Mouse (Mus musculus): ENCODE data around the gene Smad6.

The Smad6 gene

GRCm38 (mm10) chr9:63959129-63959932 lies 62.5 kb downstream of the Smad6 start:
- DNase-seq, result no peak

DNA sequence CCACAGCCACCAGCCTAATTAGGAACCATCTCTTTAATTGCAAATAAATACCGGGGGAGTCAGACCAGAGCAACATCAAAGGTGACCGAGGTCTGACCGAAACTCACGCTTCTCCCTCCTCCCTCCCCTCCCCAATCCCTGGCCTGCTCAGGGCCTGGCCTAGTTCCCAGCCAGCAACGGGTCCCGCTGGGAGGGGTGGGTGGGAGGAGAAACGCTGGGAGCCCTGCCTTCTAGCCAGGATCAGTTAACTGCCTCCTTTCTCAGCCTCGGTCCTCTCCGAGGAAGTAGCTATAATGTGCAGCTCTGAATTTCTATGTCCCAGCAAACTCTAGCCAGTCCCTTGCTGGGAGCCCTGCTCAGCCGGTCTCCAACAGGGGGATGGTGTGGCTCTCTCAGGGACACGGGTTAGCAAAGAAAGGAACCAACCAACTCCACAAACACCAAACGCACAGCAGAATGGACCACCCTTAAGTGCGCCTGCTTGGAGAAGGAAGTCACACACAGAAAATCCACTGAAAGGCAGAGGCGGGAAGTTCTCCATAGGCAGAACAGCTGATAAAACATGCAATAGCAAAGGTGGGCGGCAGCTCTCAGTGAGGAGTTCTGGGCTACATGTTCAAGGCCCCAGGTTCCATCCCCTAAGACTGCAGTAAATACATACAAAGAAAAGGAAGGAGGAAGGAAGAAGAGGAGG lies 63.4 kb downstream of the Smad6 start:
- no peak for DNase-seq

DNA sequence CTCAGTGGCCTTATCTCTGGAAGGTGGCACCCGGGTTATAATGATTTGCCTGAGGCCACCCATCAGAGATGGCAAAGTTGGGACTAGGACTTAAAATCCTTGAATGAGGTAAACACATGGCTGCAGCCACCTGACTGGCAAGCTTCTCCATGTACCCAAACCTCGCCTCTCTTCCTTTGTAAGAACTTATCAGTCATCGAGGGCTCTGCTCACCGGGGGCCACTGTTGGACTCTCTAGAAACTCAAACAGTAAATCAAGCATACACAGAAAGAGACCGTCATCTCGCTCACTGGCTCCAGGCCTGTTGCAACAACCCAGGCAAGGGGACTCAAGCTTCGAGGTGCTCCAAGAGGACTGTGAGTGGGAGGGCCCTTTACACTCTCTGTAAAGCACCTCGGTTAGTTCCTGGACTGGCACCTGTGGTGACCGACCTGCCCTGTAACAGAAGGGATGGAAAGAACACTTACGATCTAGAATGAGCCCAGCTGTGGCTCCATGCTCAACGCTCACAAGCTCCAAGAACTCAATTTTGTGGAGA lies 64.1 kb downstream of the Smad6 start:
- DNase-seq, result no peak

- DNase-seq, result peak; percentile 47
These were observed 65.8 kb downstream of the Smad6 start for GRCm38 (mm10) chr9:63956052-63956451.

- no peak for DNase-seq
These were observed 68.2 kb downstream of the Smad6 start for GRCm38 (mm10) chr9:63953691-63954090.

GRCm38 (mm10) chr9:63952591-63952990 lies 69.3 kb downstream of the Smad6 start:
- DNase-seq, result no peak

DNA sequence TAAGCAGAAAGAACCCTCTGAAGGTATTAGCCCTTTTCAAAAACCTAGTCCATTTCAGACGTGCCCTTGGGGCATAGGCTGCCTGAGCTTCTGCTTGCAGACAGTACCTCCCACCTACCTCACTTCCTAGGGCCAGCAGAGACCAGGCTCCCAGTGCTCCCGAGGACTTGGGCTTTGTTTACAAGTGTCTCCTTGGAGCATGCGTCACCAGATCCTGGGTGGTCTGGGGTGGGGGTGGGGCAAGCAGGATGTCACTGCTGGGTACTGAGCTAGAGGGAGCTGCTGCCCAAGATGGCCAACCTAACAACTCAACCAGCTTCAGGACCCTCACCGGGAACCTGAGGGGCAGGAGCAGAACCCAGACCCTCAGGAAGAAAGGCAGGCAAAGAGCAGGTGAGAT lies 71.5 kb downstream of the Smad6 start:
- no peak for DNase-seq

DNA sequence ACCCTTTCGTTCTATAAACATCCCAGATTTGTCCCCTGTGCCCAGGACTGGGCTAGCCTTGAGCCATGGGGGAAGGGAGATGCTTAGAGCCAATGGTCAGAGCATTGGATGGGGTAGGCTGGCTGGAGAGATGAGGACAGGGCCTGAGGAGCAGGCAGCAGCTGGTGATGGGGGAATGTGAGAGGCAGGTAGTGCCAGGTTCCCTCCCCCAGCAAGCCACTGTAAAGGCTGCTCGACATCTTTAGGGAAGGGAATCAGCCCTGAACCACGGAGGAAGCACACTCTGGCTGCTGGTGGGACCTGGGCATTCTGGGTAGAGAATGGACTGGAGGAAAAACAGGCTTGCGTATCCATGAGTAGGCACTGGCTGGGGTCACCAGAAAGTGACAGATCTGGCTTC lies 72.5 kb downstream of the Smad6 start:
- no peak for DNase-seq

- no peak for DNase-seq
These were observed 79.3 kb downstream of the Smad6 start for GRCm38 (mm10) chr9:63942608-63942982.

- no peak for DNase-seq
These were observed 79.9 kb downstream of the Smad6 start for GRCm38 (mm10) chr9:63941747-63942607.

GRCm38 (mm10) chr9:63936256-63936655 lies 85.6 kb downstream of the Smad6 start:
- DNase-seq, result no peak

DNA sequence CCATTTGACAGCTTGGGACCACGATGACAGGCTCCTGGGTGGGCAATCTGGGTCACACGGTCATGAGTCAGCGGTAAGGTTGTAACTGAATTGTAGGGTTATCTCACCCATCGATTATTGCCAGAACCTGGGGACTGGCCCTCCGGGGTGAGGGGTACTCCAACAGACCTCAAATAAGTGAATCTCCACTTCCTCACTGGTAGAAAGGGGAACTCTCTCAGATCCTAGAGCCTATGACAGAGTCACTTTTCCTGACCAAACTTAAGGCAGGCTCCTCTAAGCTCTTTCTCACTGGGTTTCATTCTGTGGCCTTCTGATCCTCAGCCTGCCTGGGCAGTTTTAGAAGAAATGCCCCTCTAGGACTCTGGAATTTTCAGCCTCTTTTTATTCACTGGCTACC lies 88.8 kb downstream of the Smad6 start:
- no peak for DNase-seq

DNA sequence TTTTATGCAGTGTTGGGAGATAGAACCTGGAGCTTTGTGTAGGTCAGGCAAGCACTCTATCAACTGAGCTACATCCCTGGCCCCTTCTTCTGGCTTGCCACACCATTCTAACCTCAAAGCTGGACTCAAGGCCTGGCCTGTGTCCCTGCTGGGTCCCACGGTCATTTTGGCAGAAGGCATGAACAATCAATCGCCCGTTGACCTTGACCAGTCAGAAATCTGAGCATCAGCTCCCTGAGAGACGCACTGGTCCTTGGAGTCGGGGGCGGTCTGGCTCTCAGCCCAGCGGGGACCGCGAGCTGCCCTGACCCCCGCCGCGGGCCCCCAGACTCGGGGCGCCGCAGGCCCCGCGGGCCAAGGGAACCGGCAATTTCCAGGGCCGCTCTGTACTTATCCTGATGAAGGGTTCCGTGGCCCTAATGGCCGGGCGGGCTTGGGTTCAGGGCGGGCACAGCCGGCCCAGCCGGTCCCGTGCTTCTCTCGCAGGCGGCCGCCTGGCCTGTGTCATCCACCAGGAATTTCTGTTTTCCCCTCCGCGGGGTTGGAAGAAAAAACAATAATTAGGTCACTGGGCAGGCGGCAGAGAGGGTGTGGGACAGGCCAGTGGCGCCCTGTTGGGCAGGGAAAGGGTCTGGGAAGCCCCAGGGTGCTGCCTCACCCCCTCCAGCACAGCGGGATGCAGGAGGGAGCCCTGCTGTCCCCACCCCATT lies 94.4 kb downstream of the Smad6 start:
- peak; percentile 28 to 36 for DNase-seq

- no peak for DNase-seq
These were observed 95.5 kb downstream of the Smad6 start for GRCm38 (mm10) chr9:63926377-63926776.

- DNase-seq, result no peak
These were observed 98.6 kb downstream of the Smad6 start for GRCm38 (mm10) chr9:63923190-63923717.

DNA sequence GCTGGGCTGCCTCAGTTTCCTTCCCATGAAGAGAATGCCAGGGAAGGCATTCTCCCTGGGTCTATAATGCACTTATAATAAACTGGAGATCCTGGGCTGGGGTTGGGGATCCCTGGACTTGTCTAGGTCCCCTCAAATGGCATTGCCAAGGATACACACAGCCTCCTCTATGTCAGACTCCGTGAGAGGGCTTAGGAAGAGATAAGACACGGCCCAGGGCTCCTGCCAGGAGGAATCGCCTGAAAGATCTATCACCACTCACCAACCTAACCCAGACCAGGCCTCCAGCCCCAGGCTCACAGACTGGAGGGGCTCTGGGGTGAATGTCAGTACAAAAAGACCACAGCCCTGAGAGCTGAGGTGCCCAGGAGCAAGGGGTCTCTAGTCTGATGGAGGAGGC lies 102.2 kb downstream of the Smad6 start:
- DNase-seq, result no peak

DNA sequence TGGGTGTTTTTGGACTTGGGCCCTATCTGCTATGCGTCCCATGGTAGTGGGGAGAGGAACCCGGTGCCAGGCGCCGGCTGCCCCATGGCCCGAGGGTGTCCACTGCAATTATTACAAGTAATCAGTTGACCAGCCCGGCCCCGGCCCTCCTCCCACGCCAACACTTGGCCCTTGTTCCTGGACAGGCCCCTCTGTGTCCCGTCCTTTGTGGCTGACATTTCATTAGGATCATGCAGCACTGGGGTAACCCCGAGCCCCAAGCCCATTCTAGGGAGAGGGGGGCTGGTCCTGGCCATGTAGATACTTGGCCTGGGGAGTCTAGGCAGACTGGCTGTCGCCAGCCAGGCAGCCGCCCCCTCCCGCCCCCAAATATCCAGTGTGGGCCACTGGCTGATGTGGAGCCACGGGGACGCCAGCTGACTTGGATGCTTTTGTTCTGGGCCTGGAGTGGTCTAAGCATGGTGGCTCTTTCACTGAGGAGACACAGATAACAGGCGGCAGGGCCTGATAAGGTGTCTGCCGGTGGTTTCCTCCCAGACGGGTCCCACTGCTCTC lies 102.8 kb downstream of the Smad6 start:
- DNase-seq, result no peak

- peak; percentile 71 to 74 for DNase-seq
These were observed 103.6 kb downstream of the Smad6 start for GRCm38 (mm10) chr9:63918245-63918644.

GRCm38 (mm10) chr9:63916441-63916840 lies 105.4 kb downstream of the Smad6 start:
- no peak for DNase-seq

DNA sequence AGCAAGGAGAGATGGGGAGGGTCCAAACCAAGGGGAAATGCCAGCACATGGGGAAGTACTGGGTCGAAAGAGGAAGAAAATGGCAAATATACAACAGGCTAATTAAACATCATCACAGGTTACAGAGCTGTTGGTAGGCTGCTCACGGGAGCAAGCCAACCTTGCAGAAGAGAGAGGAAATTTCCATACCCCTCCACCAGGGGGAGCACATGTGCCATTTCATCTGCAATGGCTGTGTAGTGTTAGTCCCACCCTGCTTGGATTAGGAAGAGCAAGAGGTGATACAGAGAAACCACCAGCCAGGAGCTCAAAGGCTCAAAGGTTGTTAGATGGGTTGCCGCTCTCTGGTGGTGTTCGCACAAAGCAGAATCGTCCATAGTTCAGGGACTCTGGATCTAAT lies 105.9 kb downstream of the Smad6 start:
- peak in 1 of 2 experiments; percentile 27 for DNase-seq

DNA sequence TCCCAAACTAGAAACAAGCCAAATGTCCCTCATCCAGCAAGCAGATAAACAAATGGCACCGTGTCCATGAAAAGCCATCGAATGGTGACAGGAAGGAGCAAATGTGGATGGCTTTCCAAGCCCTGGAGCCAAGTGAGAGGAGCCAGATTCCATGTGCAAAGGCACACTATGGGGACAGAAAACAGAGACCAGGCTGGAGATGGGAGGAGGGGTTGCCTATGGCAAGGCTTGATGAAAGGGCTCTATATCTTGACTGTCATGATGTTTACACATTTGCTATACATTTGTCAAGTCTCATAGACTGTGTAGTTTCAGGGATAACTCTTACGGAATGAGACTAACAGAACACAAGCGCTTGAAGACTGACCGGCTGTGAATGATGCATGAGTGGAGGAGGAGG lies 106.9 kb downstream of the Smad6 start:
- no peak for DNase-seq

DNA sequence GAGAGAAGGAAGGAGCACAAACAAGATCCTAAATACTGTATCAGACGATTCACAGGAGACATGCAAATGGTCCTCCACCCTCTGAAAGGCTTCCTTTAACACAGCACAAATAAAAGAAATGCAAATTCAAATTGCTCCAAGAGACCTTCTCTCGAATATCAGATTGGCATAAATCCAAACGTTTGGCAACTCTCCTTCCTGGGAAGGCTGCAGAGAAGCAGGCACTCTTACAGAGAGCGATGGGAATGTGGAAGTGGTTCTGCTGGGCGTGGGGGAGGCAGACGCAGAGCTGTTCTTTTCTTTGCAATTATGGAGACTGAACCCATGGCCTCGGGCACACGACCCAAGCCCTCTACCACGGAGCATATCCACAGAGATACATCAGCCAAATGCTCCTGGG lies 109.8 kb downstream of the Smad6 start:
- DNase-seq, result no peak

Measured in cerebellum, postnatal 36 days (tissue).